Mouse (Mus musculus) ES-E14 (cell line): Measurements from ENCODE around the gene Lmod1. TPM values are rescaled to one million over a fixed set of nuclear protein-coding genes. Genes with fewer than 3 reads are reported as not detected.

Source experiments
- DNase-seq: peaks from one replicate; pipeline ENCODE4 v3.0.0-alpha.2; 2013; ENCODE audit warnings: low read depth, low spot score
- H3K27ac ChIP-seq: 2 replicates; pipeline ENCODE4 v1.5.1; 2012; ENCODE audit warnings: low read depth, mild to moderate bottlenecking, low read length, moderate library complexity, mixed read lengths; ENCODE audit not compliant: poor library complexity, insufficient read depth, severe bottlenecking
- H3K36me3 ChIP-seq: 2 replicates; pipeline ENCODE4 v1.6.1; 2012; ENCODE audit warnings: mild to moderate bottlenecking, low read length, moderate library complexity, mixed read lengths; ENCODE audit not compliant: control insufficient read depth, poor library complexity, insufficient read depth, severe bottlenecking
- H3K4me1 ChIP-seq, 2 experiments: fragments of 150-350 bp in 1 of 2; sonication (generic) in 1 of 2; 2 replicates each; pipeline ENCODE4 v1.6.1; 2012; ENCODE audit warnings: low read length in 2 of 2, mild to moderate bottlenecking in 1 of 2, mixed read lengths in 1 of 2; ENCODE audit not compliant: control insufficient read depth in 2 of 2, insufficient read depth in 2 of 2, poor library complexity in 1 of 2
- H3K4me3 ChIP-seq, 2 experiments: fragments of 150-350 bp in 1 of 2; sonication (generic) in 1 of 2; 2 replicates each; pipeline ENCODE4 v1.5.1; 2012; ENCODE audit warnings: low read length in 2 of 2, low read depth in 1 of 2, mild to moderate bottlenecking in 1 of 2, mixed read lengths in 1 of 2; ENCODE audit not compliant: insufficient read depth in 1 of 2, poor library complexity in 1 of 2, severe bottlenecking in 1 of 2
- H3K9ac ChIP-seq: 2 replicates; pipeline ENCODE4 v1.6.1; 2012; ENCODE audit warnings: low read depth, mild to moderate bottlenecking, low read length, mixed read lengths; ENCODE audit not compliant: poor library complexity, insufficient read depth, severe bottlenecking
- H3K9me3 ChIP-seq: fragments of 150-350 bp; sonication (generic); 2 replicates; pipeline ENCODE4 v1.6.1; 2012; ENCODE audit warnings: low read depth, mild to moderate bottlenecking, low read length; ENCODE audit not compliant: control insufficient read depth, insufficient read depth
- CHD2 ChIP-seq: IDR thresholded peaks from 2 replicates; pipeline ENCODE4 v1.6.1; 2014; ENCODE audit warnings: mild to moderate bottlenecking, low read depth, low read length, inconsistent platforms
- HCFC1 ChIP-seq: IDR thresholded peaks from 2 replicates; pipeline ENCODE4 v1.6.1; 2012; ENCODE audit warnings: low read length, inconsistent platforms, borderline replicate concordance; ENCODE audit not compliant: insufficient read depth
- MAFK ChIP-seq: IDR thresholded peaks from 2 replicates; pipeline ENCODE4 v1.6.1; 2014; ENCODE audit warnings: mild to moderate bottlenecking, low read depth, low read length, inconsistent platforms; ENCODE audit not compliant: insufficient read depth
- ZC3H11A ChIP-seq: IDR thresholded peaks from 2 replicates; pipeline ENCODE4 v1.6.1; 2012; ENCODE audit warnings: low read depth, mild to moderate bottlenecking, inconsistent platforms, low read length, borderline replicate concordance
- ZNF384 ChIP-seq: IDR thresholded peaks from 2 replicates; pipeline ENCODE4 v1.6.1; 2012; ENCODE audit warnings: low read depth, low read length, inconsistent platforms
- in situ Hi-C, 2 experiments: fragments of 600-800 bp; cut with MboI; formaldehyde crosslinking; loops; one replicate each; pipeline ENCODE4 v1.15.1; 2025; ENCODE audit warnings: low sequenced_read_pairs in 2 of 2, inconsistent platforms in 1 of 2; ENCODE audit not compliant: unreplicated experiment in 2 of 2
- total RNA-seq: library from RNA; depleted of rRNA; stranded (reverse); fragments of 300-350 nt; gene quantifications from 2 replicates; pipeline ENCODE4 v1.2.3, GENCODE M21; 2012

Lmod1 gene
- total RNA-seq, 1 experiment: 2.6 TPM

- DNase-seq: peak; percentile 97
- in situ Hi-C loops: loop anchor here in 1 of 2 experiments (25.0 kb wide), 1 partner anchor 206 kb away; the partner anchor contains the start of gene Gpr37l1
- Histone ChIP-seq H3K4me3 (peak overlapping the region; percentile 54 to 60), H3K9ac (peak overlapping the region; percentile 63; the same call in 1 of the 2 replicates), H3K9me3 (no peaks in the 10 kb centered on the region), H3K36me3 (no peaks in the 10 kb centered on the region), H3K27ac (peak overlapping the region; percentile 71; the same call in 1 of the 2 replicates), H3K4me1 (peaks cover 11 to 19% of the 10 kb centered on the region in 2 experiments; a peak in 2 of 4 replicates)
- TF ChIP-seq ZNF384 (no peak), CHD2 (peak; percentile 63; the same call in 1 of the 2 replicates), ZC3H11A (peak; percentile 70; the same call in 1 of the 2 replicates), HCFC1 (peak; percentile 58; the same call in 1 of the 2 replicates), MAFK (no peak; the same call in 1 of the 2 replicates)
Measured at GRCm38 (mm10) chr1:135368245-135368644, 43.6 kb downstream of the Lmod1 start.

- H3K9me3 ChIP-seq: no peaks in the 10 kb centered on the region
- H3K9ac ChIP-seq: peak overlapping the region; percentile 64; the same call in 1 of the 2 replicates
- TF ChIP-seq ZC3H11A: no peak
- no peak for TF ChIP-seq HCFC1
- no peak for TF ChIP-seq CHD2
- no peak for TF ChIP-seq ZNF384
- in situ Hi-C loops: loop anchor here in 1 of 2 experiments (25.0 kb wide), 1 partner anchor 207 kb away; the partner anchor contains the start of gene Gpr37l1
- H3K27ac ChIP-seq: peak overlapping the region; percentile 71; the same call in 1 of the 2 replicates
- no peak for DNase-seq
- H3K4me1 ChIP-seq: peaks cover 11 to 19% of the 10 kb centered on the region in 2 experiments; a peak in 3 of 4 replicates
- no peaks in the 10 kb centered on the region for H3K36me3 ChIP-seq
- peak overlapping the region; percentile 50 to 60 for H3K4me3 ChIP-seq
Measured at GRCm38 (mm10) chr1:135368982-135369381, 44.4 kb downstream of the Lmod1 start.

GRCm38 (mm10) chr1:135369415-135369814 is 44.8 kb downstream of the Lmod1 start:
- peak overlapping the region; percentile 64; the same call in 1 of the 2 replicates for H3K9ac ChIP-seq
- no peak for DNase-seq
- no peaks in the 10 kb centered on the region for H3K9me3 ChIP-seq
- H3K4me1 ChIP-seq: peaks cover 11 to 23% of the 10 kb centered on the region in 2 experiments; a peak in 3 of 4 replicates
- in situ Hi-C loops: loop anchor here in 1 of 2 experiments (25.0 kb wide), 1 partner anchor 207 kb away; the partner anchor contains the start of gene Gpr37l1
- no peaks in the 10 kb centered on the region for H3K36me3 ChIP-seq
- no peak overlapping the region for H3K4me3 ChIP-seq
- TF ChIP-seq MAFK (no peak), ZNF384 (no peak), CHD2 (no peak), ZC3H11A (no peak), HCFC1 (no peak)
- no peak overlapping the region for H3K27ac ChIP-seq

- no peaks in the 10 kb centered on the region for H3K36me3 ChIP-seq
- H3K27ac ChIP-seq: no peak overlapping the region
- no peak overlapping the region for H3K4me3 ChIP-seq
- no peak for DNase-seq
- peaks cover 4 to 19% of the 10 kb centered on the region in 2 experiments; a peak in 3 of 4 replicates for H3K4me1 ChIP-seq
- no peaks in the 10 kb centered on the region for H3K9me3 ChIP-seq
- in situ Hi-C loops: loop anchor here in 1 of 2 experiments (25.0 kb wide), 1 partner anchor 211 kb away; the partner anchor contains the start of gene Gpr37l1
- TF ChIP-seq ZC3H11A: no peak
- no peak for TF ChIP-seq ZNF384
- no peak overlapping the region for H3K9ac ChIP-seq
Measured at GRCm38 (mm10) chr1:135373171-135373677, 48.6 kb downstream of the Lmod1 start.
